Mouse (Mus musculus) liver, adult 2 months (tissue): Measurements from ENCODE around the gene L1cam.

Experiments used
- CTCF ChIP-seq: fragments of 200-500 bp; IDR thresholded peaks from 2 replicates; pipeline ENCODE4 v1.5.1; 2011; ENCODE audit warnings: low read depth, low read length, control low read depth
- POLR2A ChIP-seq: fragments of 200-500 bp; IDR thresholded peaks from 2 replicates; pipeline ENCODE4 v1.6.1; 2011; ENCODE audit warnings: low read length, control low read depth; ENCODE audit not compliant: insufficient read depth; ENCODE audit errors: extremely low read depth

GRCm38 (mm10) chrX:73881463-73881862, 14.4 kb downstream of the L1cam start:
- TF ChIP-seq POLR2A (no peak), CTCF (no peak)
